Mouse (Mus musculus) liver, embryonic 14 days (tissue): ENCODE data around the gene Tmem123. TPM values are rescaled to one million over a fixed set of nuclear protein-coding genes. Genes with fewer than 3 reads are reported as not detected.

ENCODE experiments used
- polyA plus RNA-seq: library from polyadenylated mRNA; depleted of rRNA; stranded (reverse); fragments of >200 nt; gene quantifications from 2 replicates; pipeline ENCODE4 v1.2.3, GENCODE M21; 2012; rRNA removed

The Tmem123 gene
- polyA plus RNA-seq, result 23.5 and 26.9 TPM in 2 replicates

DNA sequence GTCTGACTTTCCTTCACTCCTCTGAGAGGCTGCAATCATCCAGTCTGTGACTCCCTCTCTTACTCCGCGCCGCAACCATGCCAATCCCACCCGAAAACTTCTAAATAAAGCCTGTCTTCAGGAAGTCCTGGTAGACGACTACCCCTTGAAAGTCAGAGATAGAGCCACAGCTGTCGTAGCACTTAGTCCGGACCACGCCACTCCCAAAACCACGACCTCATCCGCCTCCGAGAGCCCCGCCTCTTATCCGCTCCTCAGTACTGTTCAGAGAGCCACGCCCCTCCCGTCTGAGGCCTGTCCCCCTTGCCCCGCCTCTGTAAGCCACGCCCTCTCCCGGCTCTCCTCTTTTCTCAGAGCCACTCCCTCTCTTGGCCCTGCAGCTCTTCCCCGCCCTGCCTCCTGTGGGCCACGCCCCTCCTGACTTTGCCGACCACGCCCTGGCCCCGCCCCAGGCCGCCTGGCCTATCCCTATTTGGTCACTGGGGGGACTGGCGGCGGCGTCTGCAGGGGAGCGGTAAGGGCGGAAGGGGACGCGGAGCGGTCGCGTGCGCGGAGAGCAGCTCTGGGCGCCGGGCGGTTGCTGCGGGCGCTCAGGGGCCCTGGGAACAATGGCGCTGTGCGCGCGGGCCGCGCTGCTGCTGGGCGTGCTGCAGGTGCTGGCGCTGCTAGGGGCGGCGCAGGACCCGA is at the start of gene Tmem123:
TSS of gene Tmem123 (plus strand) at position 428 of the 687 bp plus-strand sequence.

DNA sequence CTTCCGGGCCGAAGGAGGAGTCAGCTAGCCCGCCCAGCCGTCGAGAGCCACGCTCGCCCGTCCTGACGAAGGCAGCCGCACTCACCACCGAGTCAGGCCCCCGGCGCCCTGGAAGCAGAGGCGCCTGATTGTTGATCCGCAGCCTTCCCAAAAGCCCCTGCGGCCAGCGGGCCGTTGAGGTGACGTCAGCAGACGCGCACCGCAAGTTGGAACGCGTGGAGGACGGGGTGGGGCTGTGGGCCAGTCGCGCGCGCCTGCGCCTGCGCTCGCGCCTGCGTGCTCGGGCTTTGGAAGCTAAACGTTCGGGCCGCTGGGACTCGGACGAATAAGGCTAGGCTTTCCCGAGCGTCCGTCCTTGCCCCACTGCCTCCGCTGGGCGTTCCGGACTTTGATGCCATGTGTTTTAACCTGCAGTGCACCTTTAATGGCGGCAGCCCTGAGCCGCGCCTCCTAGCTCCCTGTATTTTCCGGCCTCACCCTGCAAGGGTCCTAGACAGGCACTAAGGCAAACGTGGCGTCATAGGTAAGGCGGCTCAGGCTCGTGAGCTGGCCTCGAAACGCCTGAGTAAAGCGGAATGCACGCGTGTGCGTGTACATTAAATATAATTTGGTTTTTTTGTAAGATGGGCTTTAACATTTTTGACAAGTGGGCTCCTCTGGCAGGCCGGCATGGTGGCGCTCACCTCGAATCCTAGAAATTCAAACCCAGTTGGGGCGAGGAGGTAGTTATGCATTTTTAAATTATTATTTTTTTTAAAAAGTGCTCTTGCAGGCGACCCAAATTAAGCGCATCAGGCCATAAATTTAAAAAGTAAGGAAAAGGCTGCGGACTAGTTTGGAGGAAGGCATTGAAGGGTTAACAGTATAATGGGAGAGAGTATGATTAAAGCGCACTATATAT is 73.3 kb downstream of the Tmem123 start, which contains the start of gene Birc2:
TSS of gene Birc2 (minus strand) at position 160 of the 901 bp plus-strand sequence.

Other genes starting within 250 kb of the Tmem123 start
- gene Mmp8, start 205.6 kb upstream of the Tmem123 start, polyA plus RNA-seq, result 0.95 and 0.99 TPM in 2 replicates
- 0.15 and 0.29 TPM in 2 replicates for gene Mmp27, start 192.6 kb upstream of the Tmem123 start, polyA plus RNA-seq
- not detected in 2 replicates for gene Mmp20, start 135.8 kb upstream of the Tmem123 start, polyA plus RNA-seq
- gene Mmp7, start 72.0 kb upstream of the Tmem123 start, polyA plus RNA-seq, result not detected in 2 replicates
- 9.6 and 11.1 TPM in 2 replicates for gene Birc2, start 73.0 kb downstream of the Tmem123 start, polyA plus RNA-seq
- gene Birc3, start 109.1 kb downstream of the Tmem123 start, polyA plus RNA-seq, result 5.0 and 5.8 TPM in 2 replicates
- gene Yap1, start 240.6 kb downstream of the Tmem123 start, polyA plus RNA-seq, result 4.1 and 4.6 TPM in 2 replicates